Mouse (Mus musculus): ENCODE results near the gene 4930455H04Rik. TPM values are rescaled to one million over a fixed set of nuclear protein-coding genes. Genes with fewer than 3 reads are reported as not detected.

The 4930455H04Rik gene
- polyA plus RNA-seq, 1 experiment, result not detected

Other genes with a start within 250 kb of the 4930455H04Rik start
- gene Agl, start 160.1 kb upstream of the 4930455H04Rik start, polyA plus RNA-seq (2012; rRNA removed), result 17.3 and 27.2 TPM in 2 replicates
- gene Frrs1, start 108.8 kb upstream of the 4930455H04Rik start, polyA plus RNA-seq (2012; rRNA removed), result 14.6 and 15.3 TPM in 2 replicates
- 5.9 and 6.7 TPM in 2 replicates for gene Palmd, start 720 bp downstream of the 4930455H04Rik start, polyA plus RNA-seq (2012; rRNA removed)

Measured in urinary bladder, adult 2 months (tissue).